Mouse (Mus musculus) midbrain, embryonic 16.5 days (tissue): ENCODE measurements at regions not wholly inside any gene's neighbourhood (a gene's known extent, or its start where the extent isn't known, plus 50 kb on each side); places are given as distances from the start of the nearest gene placed in this dataset.

Source experiments
- ATAC-seq: fragments of 200-750 bp; cut with Nextera tagmentation; 2 replicates; pipeline ENCODE4 v1.8.0; 2017; ENCODE audit warnings: moderate TSS enrichment
- H3K27ac ChIP-seq: fragments of 300-500 bp; sonication (generic); 2 replicates; pipeline ENCODE4 v1.5.1; 2014; ENCODE audit warnings: mild to moderate bottlenecking, low read length, mixed read lengths
- H3K27me3 ChIP-seq: fragments of 300-500 bp; sonication (generic); 2 replicates; pipeline ENCODE4 v1.6.1; 2014; ENCODE audit warnings: low read depth, low read length, mixed read lengths; ENCODE audit not compliant: control insufficient read depth, insufficient read depth
- H3K36me3 ChIP-seq: fragments of 300-500 bp; sonication (generic); 2 replicates; pipeline ENCODE4 v1.6.1; 2014; ENCODE audit warnings: mild to moderate bottlenecking, low read length, moderate library complexity, mixed read lengths; ENCODE audit not compliant: control insufficient read depth, insufficient read depth
- H3K4me1 ChIP-seq: fragments of 300-500 bp; sonication (generic); 2 replicates; pipeline ENCODE4 v1.6.1; 2014; ENCODE audit warnings: mild to moderate bottlenecking, low read length, mixed read lengths; ENCODE audit not compliant: control insufficient read depth, insufficient read depth
- H3K4me2 ChIP-seq: fragments of 300-500 bp; sonication (generic); 2 replicates; pipeline ENCODE4 v1.6.1; 2014; ENCODE audit warnings: mild to moderate bottlenecking, low read length, mixed read lengths
- H3K4me3 ChIP-seq: fragments of 300-500 bp; sonication (generic); 2 replicates; pipeline ENCODE4 v1.5.1; 2014; ENCODE audit warnings: low read depth, mild to moderate bottlenecking, low read length, moderate library complexity, mixed read lengths
- H3K9ac ChIP-seq: fragments of 300-500 bp; sonication (generic); 2 replicates; pipeline ENCODE4 v1.6.1; 2014; ENCODE audit warnings: low read depth, low read length, mixed read lengths
- H3K9me3 ChIP-seq: fragments of 300-500 bp; sonication (generic); replicated peaks from 2 replicates; pipeline ENCODE4 v1.6.1; 2014; ENCODE audit warnings: mild to moderate bottlenecking, low read length, mixed read lengths; ENCODE audit not compliant: control insufficient read depth, poor library complexity, severe bottlenecking
- WGBS: fragments of 180-500 bp; shearing (Covaris S2); extraction: QIAGEN DNeasy Blood & Tissue Kit; methylation state at CpG from one replicate; pipeline ENCODE4 v1.1.7; 2014; 5-methylcytosine and 5-hydroxymethylcytosine counted together

- WGBS, result 83% methylated on average over 6 of the region's 6 CpGs
- Histone ChIP-seq H3K9me3 (no peaks in the 10 kb centered on the region), H3K4me3 (no peak overlapping the region), H3K4me2 (no peak overlapping the region), H3K27ac (no peak overlapping the region), H3K36me3 (no peaks in the 10 kb centered on the region), H3K27me3 (no peaks in the 10 kb centered on the region), H3K4me1 (no peaks in the 10 kb centered on the region), H3K9ac (no peak overlapping the region)
- ATAC-seq, result no peak
Observed at GRCm38 (mm10) chr1:169840056-169840728, 88.3 kb upstream of the Ccdc190 start.

- H3K4me2 ChIP-seq, result no peak overlapping the region
- H3K4me3 ChIP-seq, result no peak overlapping the region
- H3K36me3 ChIP-seq, result no peaks in the 10 kb centered on the region
- H3K4me1 ChIP-seq, result peaks cover 4% of the 10 kb centered on the region
- 84% methylated on average over 6 of the region's 6 CpGs for WGBS
- H3K27ac ChIP-seq, result no peak overlapping the region
- no peaks in the 10 kb centered on the region for H3K9me3 ChIP-seq
- H3K27me3 ChIP-seq, result no peaks in the 10 kb centered on the region
- ATAC-seq, result no peak
- no peak overlapping the region for H3K9ac ChIP-seq
Observed at GRCm38 (mm10) chr1:169833385-169833784, 85.9 kb upstream of the Rgs4 start.

GRCm38 (mm10) chr1:169831326-169832066, 84.1 kb upstream of the Rgs4 start:
- no peaks in the 10 kb centered on the region for H3K27me3 ChIP-seq
- no peaks in the 10 kb centered on the region for H3K36me3 ChIP-seq
- H3K4me1 ChIP-seq, result peaks cover 4% of the 10 kb centered on the region
- H3K27ac ChIP-seq, result peak overlapping the region; percentile 55; the same call in 1 of the 2 replicates
- no peak overlapping the region for H3K4me3 ChIP-seq
- 60% methylated on average over 8 of the region's 8 CpGs for WGBS
- H3K4me2 ChIP-seq, result no peak overlapping the region
- no peak for ATAC-seq
- no peaks in the 10 kb centered on the region for H3K9me3 ChIP-seq
- no peak overlapping the region for H3K9ac ChIP-seq

GRCm38 (mm10) chr1:169830596-169830995, 83.2 kb upstream of the Rgs4 start:
- ATAC-seq, result peak; percentile 87
- Histone ChIP-seq H3K27me3 (no peaks in the 10 kb centered on the region), H3K4me3 (no peak overlapping the region), H3K9ac (no peak overlapping the region), H3K9me3 (no peaks in the 10 kb centered on the region), H3K4me2 (no peak overlapping the region), H3K36me3 (no peaks in the 10 kb centered on the region), H3K27ac (peak overlapping the region; percentile 52), H3K4me1 (peaks cover 4% of the 10 kb centered on the region)
- WGBS, result 14% methylated on average over 1 of the region's 1 CpGs

GRCm38 (mm10) chr1:169822034-169822433, 74.6 kb upstream of the Rgs4 start:
- Histone ChIP-seq H3K36me3 (no peaks in the 10 kb centered on the region), H3K9me3 (no peaks in the 10 kb centered on the region), H3K27me3 (no peaks in the 10 kb centered on the region), H3K4me2 (no peak overlapping the region), H3K4me1 (0 out of 2 replicates have a peak, but pooled peaks cover 2% of the 10 kb centered on the region), H3K9ac (no peak overlapping the region), H3K27ac (no peak overlapping the region), H3K4me3 (no peak overlapping the region)
- no peak for ATAC-seq
- WGBS, result 57% methylated on average over 7 of the region's 7 CpGs

GRCm38 (mm10) chr1:169819404-169819949, 72.0 kb upstream of the Rgs4 start:
- Histone ChIP-seq H3K27ac (no peak overlapping the region), H3K4me2 (no peak overlapping the region), H3K9me3 (no peaks in the 10 kb centered on the region), H3K4me3 (no peak overlapping the region), H3K36me3 (no peaks in the 10 kb centered on the region), H3K27me3 (no peaks in the 10 kb centered on the region), H3K4me1 (0 out of 2 replicates have a peak, but pooled peaks cover 2% of the 10 kb centered on the region), H3K9ac (no peak overlapping the region)
- 59% methylated on average over 5 of the region's 5 CpGs for WGBS
- ATAC-seq, result peak; percentile 53; the same call in 1 of the 2 replicates

- 61% methylated on average over 6 of the region's 6 CpGs for WGBS
- no peak overlapping the region for H3K4me2 ChIP-seq
Observed at GRCm38 (mm10) chr1:169816939-169817338, 69.5 kb upstream of the Rgs4 start.

GRCm38 (mm10) chr1:169812512-169813101, 65.2 kb upstream of the Rgs4 start:
- H3K36me3 ChIP-seq, result no peaks in the 10 kb centered on the region
- H3K4me3 ChIP-seq, result no peak overlapping the region
- H3K4me2 ChIP-seq, result no peak overlapping the region
- no peak overlapping the region for H3K9ac ChIP-seq
- no peak overlapping the region for H3K27ac ChIP-seq
- no peaks in the 10 kb centered on the region for H3K9me3 ChIP-seq
- WGBS, result 56% methylated on average over 9 of the region's 9 CpGs
- H3K4me1 ChIP-seq, result no peaks in the 10 kb centered on the region; the same call in 1 of the 2 replicates
- no peak for ATAC-seq
- H3K27me3 ChIP-seq, result no peaks in the 10 kb centered on the region

More at GRCm38 (mm10) chr1:169816939-169817338, 69.5 kb upstream of the Rgs4 start:
- H3K4me1 ChIP-seq, result peaks cover 2% of the 10 kb centered on the region; the same call in 1 of the 2 replicates
- no peak overlapping the region for H3K4me3 ChIP-seq
- no peaks in the 10 kb centered on the region for H3K36me3 ChIP-seq
- no peaks in the 10 kb centered on the region for H3K27me3 ChIP-seq
- no peak overlapping the region for H3K9ac ChIP-seq
- H3K9me3 ChIP-seq, result no peaks in the 10 kb centered on the region
- ATAC-seq, result no peak
- no peak overlapping the region for H3K27ac ChIP-seq
